Mouse (Mus musculus): ENCODE measurements around the gene Pdzph1.

Pdzph1 gene

DNA sequence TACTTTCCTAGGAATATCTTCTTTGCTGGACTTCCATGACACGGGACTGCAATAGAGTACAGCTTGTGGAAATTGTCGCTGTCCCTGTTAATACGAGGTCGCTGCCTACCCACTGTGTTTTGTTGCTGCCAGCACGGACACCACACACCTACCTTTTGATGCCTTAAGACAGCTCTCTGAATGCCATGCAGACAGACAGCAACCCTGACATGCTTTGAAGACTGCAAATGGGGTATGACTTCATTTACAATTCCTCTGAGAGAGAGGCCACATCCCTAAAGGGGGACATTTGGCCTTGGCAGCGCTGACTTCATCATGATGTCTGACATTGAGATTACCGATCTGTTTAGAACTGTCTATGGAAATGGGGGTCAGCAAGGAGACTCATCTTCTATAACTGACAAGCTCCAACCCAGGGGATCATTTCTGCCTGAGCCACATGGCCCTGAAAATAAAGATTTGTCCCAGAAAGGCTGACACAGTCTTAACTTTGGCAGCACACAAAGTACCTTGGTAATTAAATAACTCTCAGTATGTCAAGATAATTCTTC is 67.8 kb downstream of the Pdzph1 start:
- no peak for DNase-seq (ENCODE audit: extremely low read depth, low read depth, low spot score)

- no peak for DNase-seq (ENCODE audit: extremely low read depth, low read depth, low spot score)
These were observed 68.4 kb downstream of the Pdzph1 start for GRCm38 (mm10) chr17:58922821-58923220.

GRCm38 (mm10) chr17:58919927-58920326 is 71.2 kb downstream of the Pdzph1 start:
- no peak for DNase-seq (ENCODE audit: extremely low read depth, low read depth, low spot score)

DNA sequence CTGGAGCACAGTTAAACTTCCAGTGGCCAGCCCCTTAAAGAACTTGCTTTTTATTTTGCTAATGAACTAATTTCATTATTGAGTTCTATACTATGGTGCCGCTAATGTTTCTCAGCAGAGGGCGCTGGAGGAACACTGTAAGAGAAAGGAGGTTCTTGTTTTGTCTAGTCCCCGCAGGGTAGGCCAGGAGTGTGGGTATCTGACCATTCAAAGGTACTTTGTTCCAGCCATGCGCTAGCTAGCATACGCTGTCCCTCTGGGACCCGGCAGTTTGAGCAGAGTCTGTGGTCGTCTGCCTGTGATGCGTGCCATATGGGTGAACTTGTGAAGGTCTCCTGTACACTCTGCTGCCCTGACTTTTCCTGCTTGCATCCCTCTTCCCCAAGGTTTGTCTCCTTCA is 72.1 kb downstream of the Pdzph1 start:
- DNase-seq (ENCODE audit: extremely low read depth, low read depth, low spot score): no peak

DNA sequence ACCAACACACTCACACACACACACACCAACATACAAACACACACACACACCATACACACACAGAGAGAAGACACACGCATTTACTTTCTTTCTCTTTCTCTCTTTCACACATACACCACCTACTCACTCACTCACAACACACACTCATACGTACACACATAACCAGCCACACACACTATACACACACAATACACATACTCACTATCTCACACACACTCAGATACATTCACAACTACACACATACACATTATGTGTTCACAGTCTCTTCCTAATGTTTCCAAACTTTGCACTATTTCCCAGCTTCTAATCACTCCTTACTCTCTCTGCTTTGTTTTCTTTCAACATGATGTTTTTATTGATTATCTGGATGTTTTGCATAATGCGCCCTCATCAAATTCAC is 72.6 kb downstream of the Pdzph1 start:
- no peak for DNase-seq (ENCODE audit: extremely low read depth, low read depth, low spot score)

DNA sequence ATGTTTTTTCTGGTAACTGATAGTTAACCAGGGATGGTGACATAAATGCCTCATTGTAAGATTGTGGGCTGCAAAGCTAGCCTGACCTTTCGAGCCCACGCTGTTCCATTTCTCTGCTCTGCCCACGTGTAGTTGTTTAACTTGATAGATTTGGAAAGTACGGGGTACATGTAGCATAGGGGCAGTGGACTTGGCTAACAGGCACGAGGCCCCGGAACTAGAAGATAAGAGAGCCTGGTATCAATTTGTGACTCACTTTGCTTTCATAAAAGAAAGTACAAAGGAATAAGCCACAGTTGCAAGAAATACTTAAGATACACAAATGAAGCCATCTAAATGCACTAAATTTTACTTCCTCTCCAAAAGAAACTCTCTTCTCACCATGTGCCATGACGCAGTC is 79.6 kb downstream of the Pdzph1 start:
- no peak for DNase-seq (ENCODE audit: extremely low read depth, low read depth, low spot score)

DNA sequence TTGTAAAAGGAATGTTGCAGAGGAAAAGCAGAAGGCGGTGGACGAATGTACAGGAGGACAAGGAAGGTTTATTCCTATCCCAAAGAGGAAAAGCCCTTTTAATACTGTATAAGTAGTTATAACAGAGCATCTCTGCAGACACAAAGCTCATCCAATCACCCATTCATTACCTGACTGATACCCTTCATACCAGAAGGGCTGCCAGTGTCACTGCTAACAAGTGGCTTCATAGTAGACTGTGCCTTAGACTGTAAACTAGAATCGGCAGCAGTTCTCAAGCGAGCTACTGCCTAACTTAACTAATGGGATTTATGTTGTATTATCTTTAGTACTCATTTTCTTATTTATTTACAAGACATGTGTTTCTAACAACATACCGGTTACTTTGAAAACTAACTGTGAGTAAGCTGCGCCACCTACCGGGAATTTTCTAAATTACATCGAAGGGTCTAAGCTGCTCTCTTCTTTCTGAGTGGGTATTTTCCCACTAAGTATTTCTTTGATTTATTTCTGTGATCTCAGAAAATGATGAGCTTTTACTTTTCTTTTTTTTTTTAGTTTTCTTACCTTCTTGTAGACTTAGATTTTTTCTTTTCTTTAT is 82.0 kb downstream of the Pdzph1 start:
- DNase-seq (ENCODE audit: extremely low read depth, low read depth, low spot score): no peak

DNA sequence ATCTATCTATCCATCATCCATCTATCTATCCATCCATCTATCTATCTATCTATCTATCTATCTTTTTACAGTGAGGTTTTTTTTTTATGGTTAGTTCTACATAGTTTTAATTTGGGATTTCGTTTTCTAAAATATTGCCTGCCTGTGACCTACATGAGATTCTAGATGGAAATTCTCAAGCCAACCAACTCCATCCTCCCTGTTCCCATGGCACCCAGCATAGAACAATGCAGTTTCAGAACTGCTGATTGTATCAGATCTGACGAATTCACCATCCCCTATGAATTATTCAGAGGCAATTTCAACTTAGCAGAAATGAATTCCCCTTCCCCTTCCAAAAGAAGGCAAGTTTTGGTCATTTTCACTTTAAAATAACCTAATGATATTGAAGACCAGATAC is 85.2 kb downstream of the Pdzph1 start:
- DNase-seq (ENCODE audit: extremely low read depth, low read depth, low spot score): no peak

GRCm38 (mm10) chr17:58891488-58892210 is 99.5 kb downstream of the Pdzph1 start:
- no peak for DNase-seq (ENCODE audit: extremely low read depth, low read depth, low spot score)

DNA sequence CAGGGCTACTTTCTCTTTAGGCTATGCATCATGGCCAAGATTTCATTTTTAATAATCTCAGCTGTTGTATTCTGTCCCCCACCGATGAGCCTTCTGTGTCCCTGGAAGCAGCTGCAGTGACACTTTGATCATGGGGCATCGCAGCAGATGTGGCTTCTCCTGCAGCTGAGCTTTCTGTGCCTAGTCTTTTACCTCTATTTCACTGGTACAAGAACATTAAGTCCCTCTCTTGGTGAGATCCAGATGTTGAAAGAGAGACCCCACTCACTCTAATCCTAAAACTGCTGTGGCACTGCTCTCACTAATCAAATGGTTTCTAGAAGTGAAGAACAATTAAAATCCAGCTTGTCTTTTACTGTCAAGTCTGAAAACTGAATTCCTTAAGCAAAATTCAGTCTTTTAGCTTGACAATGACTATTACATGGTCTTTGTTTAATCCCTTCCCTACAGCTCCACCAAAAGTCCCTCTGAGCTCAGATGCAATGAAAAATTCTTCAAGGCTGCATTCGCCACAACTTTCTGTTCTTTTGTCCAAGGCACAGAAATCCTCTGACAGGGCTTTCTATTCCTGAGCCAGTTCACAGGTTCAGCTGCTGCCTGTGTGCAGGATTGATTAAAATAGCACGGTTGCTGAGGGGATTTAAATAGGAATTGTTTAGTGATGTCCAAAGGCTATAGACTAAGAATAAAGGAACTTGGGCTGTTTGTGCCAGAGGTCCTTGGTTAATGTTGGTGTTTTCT is 101.1 kb downstream of the Pdzph1 start:
- no peak for DNase-seq (ENCODE audit: extremely low read depth, low read depth, low spot score)

- no peak for DNase-seq (ENCODE audit: extremely low read depth, low read depth, low spot score)
These were observed 106.8 kb downstream of the Pdzph1 start for GRCm38 (mm10) chr17:58884393-58884792.

DNA sequence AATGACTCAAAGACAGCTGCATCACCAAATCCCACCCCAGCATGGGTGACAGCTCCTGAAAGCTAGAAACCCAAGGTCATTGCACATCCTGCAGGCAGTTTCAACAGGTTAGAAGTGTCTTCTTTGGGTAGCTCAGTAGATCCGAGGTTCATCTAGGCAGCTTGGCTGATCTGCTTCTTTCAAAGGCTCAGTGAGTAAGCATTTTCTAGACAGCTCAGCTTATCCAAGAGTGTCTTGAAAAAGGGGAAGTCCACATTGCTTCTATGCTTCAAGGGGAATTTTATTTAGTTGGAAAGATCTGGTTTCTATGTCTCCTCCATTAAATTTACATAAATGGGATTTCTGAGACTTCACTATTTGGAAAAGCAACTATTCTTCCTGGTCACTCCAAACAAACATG is 117.8 kb downstream of the Pdzph1 start:
- no peak for DNase-seq (ENCODE audit: extremely low read depth, low read depth, low spot score)

- no peak for DNase-seq (ENCODE audit: extremely low read depth, low read depth, low spot score)
These were observed 120.4 kb downstream of the Pdzph1 start for GRCm38 (mm10) chr17:58870795-58871194.
